Mouse (Mus musculus) stomach, postnatal 0 days (tissue): Measurements from ENCODE around the gene Slc4a2. TPM values are rescaled to one million over a fixed set of nuclear protein-coding genes. Genes with fewer than 3 reads are reported as not detected.
A peak's percentile ranks its signal among the peaks of the same experiment; 100 is the strongest.

Source experiments
- ATAC-seq: fragments of 200-750 bp; cut with Nextera tagmentation; 2 replicates; pipeline ENCODE4 v1.8.0; 2017; ENCODE audit not compliant: low FRiP score, low TSS enrichment
- DNase-seq: peaks from one replicate; pipeline ENCODE4 v3.0.0-alpha.2; 2016; ENCODE audit warnings: low spot score
- H3K27ac ChIP-seq: fragments of 300-500 bp; sonication (generic); replicated peaks from 2 replicates; pipeline ENCODE4 v1.5.1; 2014; ENCODE audit warnings: mild to moderate bottlenecking, control low read depth
- H3K27me3 ChIP-seq: fragments of 300-500 bp; sonication (generic); 2 replicates; pipeline ENCODE4 v1.6.1; 2014; ENCODE audit warnings: low read length; ENCODE audit not compliant: control insufficient read depth, insufficient read depth
- H3K36me3 ChIP-seq: fragments of 300-500 bp; sonication (generic); 2 replicates; pipeline ENCODE4 v1.6.1; 2014; ENCODE audit warnings: low read length, mixed read lengths; ENCODE audit not compliant: control insufficient read depth, insufficient read depth
- H3K4me1 ChIP-seq: fragments of 300-500 bp; sonication (generic); replicated peaks from 2 replicates; pipeline ENCODE4 v1.6.1; 2014; ENCODE audit warnings: antibody characterized with exemption; ENCODE audit not compliant: control insufficient read depth, insufficient read depth
- H3K4me2 ChIP-seq: fragments of 300-500 bp; sonication (generic); replicated peaks from 2 replicates; pipeline ENCODE4 v1.6.1; 2014; ENCODE audit warnings: low read depth, mild to moderate bottlenecking, control low read depth, moderate library complexity
- H3K4me3 ChIP-seq: fragments of 300-500 bp; sonication (generic); 2 replicates; pipeline ENCODE4 v1.5.1; 2014; ENCODE audit warnings: low read depth, low read length, control low read depth
- H3K9ac ChIP-seq: fragments of 300-500 bp; sonication (generic); 2 replicates; pipeline ENCODE4 v1.6.1; 2014; ENCODE audit warnings: mild to moderate bottlenecking, low read length, control low read depth, mixed read lengths
- H3K9me3 ChIP-seq: fragments of 300-500 bp; sonication (generic); 2 replicates; pipeline ENCODE4 v1.6.1; 2016; ENCODE audit warnings: low read length; ENCODE audit not compliant: control insufficient read depth
- CTCF ChIP-seq: IDR thresholded peaks from 2 replicates; pipeline ENCODE4 v1.5.1; 2016; ENCODE audit warnings: antibody characterized with exemption, low read depth, mild to moderate bottlenecking, moderate library complexity
- EP300 ChIP-seq: optimal IDR thresholded peaks from 2 replicates; pipeline ENCODE3; 2016; ENCODE audit warnings: antibody characterized with exemption
- WGBS: fragments of 180-500 bp; shearing (Covaris S2); extraction: QIAGEN DNeasy Blood & Tissue Kit; methylation state at CpG from one replicate; pipeline ENCODE4 v1.1.7; 2014; 5-methylcytosine and 5-hydroxymethylcytosine counted together
- polyA plus RNA-seq: library from polyadenylated mRNA; unstranded; fragments of >200 nt; fragmentation: Nextera tagmentation; extraction: Ambion mirVana; gene quantifications from 2 replicates; pipeline ENCODE4 v1.2.1, GENCODE M21; 2015

Gene Slc4a2
- polyA plus RNA-seq, 1 experiment from 2014 or later, result 34.3 TPM

DNA sequence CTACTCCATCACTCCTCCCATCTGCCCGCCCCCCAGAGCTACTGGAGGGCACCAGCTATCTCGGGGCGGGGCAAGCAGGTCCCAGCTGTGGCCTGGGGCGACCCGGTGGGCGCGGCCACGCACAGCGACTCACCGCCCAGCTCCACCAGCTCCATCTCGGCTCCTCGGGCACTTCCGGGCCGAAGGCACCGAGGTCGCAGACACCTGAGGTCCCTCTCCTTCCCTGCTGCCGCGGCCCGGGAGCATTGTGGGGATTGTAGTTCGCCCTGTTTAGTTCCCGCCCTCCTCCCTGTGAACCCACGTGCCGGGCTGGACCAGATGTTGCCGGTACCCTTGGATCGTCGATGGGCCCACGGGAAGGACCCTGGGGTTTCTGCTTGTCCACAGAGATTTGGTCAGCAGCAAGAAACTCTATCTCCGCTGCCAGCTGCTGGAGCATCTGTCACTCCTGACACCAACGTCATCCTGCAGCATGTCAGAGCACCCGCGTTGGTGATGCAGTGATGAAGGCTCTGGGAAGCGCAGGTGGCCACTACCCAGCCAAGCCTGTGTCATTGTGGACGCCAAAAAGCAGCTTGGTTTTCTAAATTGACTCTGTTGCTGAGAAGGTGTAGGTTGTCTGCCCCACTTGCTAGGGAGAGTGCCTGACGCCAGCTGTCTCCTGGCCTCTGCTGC lies 24.1 kb downstream of the Slc4a2 start, which contains the start of gene Tmub1:
Gene Tmub1 (minus strand): TSS at position 231 of the 675 bp plus-strand sequence.
- Histone ChIP-seq H3K9ac (peak within 1 kb of the TSS; percentile 61), H3K4me3 (peak within 1 kb of the TSS; percentile 55), H3K27ac (no peak within 1 kb of the TSS), H3K36me3 (peaks cover 5% of the 10 kb centered on the region; the same call in 1 of the 2 replicates), H3K4me1 (peaks cover 5% of the 10 kb centered on the region), H3K9me3 (no peaks in the 10 kb centered on the region), H3K4me2 (peak within 1 kb of the TSS; percentile 90), H3K27me3 (no peaks in the 10 kb centered on the region)
- WGBS, result 2% methylated on average over 33 of the region's 34 CpGs
- ATAC-seq (peak; percentile 76), DNase-seq (peak; percentile 88)
- TF ChIP-seq CTCF (no peak), EP300 (no peak)

DNA sequence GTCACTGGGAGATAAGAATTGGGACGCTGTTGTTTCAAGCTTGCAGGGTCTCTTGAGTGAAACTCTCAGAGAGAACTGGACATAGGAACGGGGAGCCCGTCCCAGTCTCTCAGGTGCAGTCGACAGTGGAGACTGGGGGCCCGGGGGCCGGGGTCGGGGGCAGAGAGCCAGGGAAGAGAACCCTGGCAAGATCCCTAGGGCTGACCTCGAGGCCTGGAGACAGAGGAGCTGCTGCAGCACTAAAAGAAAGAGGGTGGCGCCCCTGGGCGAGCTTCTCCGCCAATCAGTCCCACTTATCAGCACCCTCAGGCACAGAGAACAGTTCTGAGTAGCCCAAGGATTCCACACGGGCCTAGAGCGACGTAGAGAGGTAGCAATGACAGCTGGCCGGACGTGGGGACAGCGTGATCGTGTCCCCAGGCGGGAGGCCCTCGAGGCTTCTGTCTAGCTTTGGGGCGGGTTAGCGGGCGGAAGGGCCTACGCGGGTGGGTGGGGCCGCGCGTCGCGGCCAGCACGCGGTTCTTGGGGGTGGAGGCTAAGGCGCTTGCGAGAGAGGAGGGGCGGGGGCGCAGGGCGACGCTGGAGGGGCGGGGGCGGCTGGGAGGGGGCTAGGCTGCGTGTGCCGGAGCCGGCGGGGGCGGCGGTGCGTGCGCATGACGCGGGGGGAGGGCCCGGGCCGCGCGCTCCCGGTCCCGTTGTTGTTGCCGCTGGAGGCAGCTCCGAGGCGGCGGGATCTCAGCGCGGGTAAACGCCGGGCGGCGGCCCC lies 27.8 kb downstream of the Slc4a2 start:
- 3% methylated on average over 51 of the region's 66 CpGs for WGBS
- Histone ChIP-seq H3K9me3 (no peaks in the 10 kb centered on the region), H3K9ac (peak overlapping the region; percentile 85), H3K27me3 (no peaks in the 10 kb centered on the region), H3K4me3 (peak overlapping the region; percentile 79), H3K4me1 (no peaks in the 10 kb centered on the region; the same call in 1 of the 2 replicates), H3K4me2 (peak overlapping the region; percentile 97), H3K36me3 (no peaks in the 10 kb centered on the region), H3K27ac (peak overlapping the region; percentile 92)
- ATAC-seq (peak; percentile 75), DNase-seq (peak; percentile 91)
- TF ChIP-seq CTCF (no peak), EP300 (no peak)

DNA sequence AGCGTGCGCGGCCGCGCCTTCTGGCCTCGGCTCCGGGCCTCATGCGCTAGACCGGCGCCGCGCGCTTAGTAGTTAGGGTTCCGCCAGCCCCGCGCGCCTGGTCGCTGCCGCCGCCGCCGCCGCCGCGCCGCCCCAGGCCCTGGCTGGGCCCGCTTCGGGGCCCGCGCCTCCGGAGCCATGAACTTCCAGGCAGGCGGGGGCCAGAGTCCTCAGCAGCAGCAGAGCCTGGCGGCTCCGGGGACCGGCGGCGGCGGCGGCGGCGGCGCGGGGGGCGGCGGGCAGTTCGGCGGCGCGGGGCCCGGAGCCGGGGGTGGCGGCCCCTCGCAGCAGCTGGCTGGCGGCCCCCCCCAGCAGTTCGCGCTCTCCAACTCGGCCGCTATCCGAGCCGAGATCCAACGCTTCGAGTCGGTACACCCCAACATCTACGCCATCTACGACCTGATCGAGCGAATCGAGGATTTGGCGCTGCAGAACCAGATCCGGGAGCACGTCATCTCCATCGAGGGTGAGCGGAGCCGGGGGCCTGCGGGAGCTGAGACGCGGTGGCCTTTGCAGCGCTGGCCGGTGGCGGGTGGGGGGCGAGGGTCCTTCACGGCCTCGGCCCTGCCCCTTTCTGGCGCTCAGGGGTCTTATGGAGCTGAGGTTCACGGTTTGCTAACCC lies 28.5 kb downstream of the Slc4a2 start, which contains the start of gene Agap3:
Gene Agap3 (plus strand): TSS at position 148 of the 661 bp plus-strand sequence.
- Histone ChIP-seq H3K9ac (peak within 1 kb of the TSS; percentile 85), H3K9me3 (no peaks in the 10 kb centered on the region), H3K27me3 (no peaks in the 10 kb centered on the region), H3K4me3 (peak within 1 kb of the TSS; percentile 79), H3K4me2 (peak within 1 kb of the TSS; percentile 97), H3K4me1 (no peaks in the 10 kb centered on the region; the same call in 1 of the 2 replicates), H3K36me3 (no peaks in the 10 kb centered on the region), H3K27ac (peak within 1 kb of the TSS; percentile 92)
- DNase-seq (peak; percentile 48), ATAC-seq (no peak; the same call in 1 of the 2 replicates)
- WGBS, result under 1% methylated on average over 68 of the region's 85 CpGs
- TF ChIP-seq CTCF (no peak), EP300 (no peak)

DNA sequence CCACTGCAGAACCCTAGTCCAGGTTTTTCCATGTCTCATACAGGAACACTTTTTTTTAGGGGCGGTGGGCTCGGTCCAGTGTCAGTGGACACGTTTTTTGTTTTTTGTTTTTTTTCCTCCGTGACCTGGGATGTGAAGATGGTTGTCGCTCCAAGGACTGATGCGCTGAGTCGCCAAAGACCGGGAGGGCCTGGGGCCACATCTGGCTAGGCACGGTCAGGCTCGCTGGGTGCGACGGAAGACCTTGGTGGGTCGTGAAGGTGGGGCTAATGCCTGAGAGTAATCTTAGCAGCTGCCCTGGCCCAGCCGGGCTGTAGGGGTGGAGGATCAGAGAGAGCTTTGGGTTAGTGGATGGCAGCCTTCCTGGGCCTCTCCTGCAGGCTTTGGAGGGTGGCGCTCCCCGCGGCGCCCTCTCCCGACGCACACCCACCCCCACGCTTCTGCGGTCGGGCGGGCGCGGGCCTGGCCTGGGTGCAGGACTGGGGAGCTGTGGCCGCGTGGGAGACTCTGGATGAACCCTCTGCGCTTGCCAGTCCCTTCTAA lies 29.1 kb downstream of the Slc4a2 start:
- peak overlapping the region; percentile 85 for H3K9ac ChIP-seq
- H3K27me3 ChIP-seq, result no peaks in the 10 kb centered on the region
- WGBS, result under 1% methylated on average over 28 of the region's 29 CpGs
- H3K27ac ChIP-seq, result peak overlapping the region; percentile 92
- no peaks in the 10 kb centered on the region for H3K9me3 ChIP-seq
- H3K4me2 ChIP-seq, result peak overlapping the region; percentile 97
- H3K36me3 ChIP-seq, result no peaks in the 10 kb centered on the region
- H3K4me3 ChIP-seq, result peak overlapping the region; percentile 79
- ATAC-seq (no peak), DNase-seq (no peak)
- H3K4me1 ChIP-seq, result no peaks in the 10 kb centered on the region; the same call in 1 of the 2 replicates
- TF ChIP-seq CTCF (no peak), EP300 (no peak)

DNA sequence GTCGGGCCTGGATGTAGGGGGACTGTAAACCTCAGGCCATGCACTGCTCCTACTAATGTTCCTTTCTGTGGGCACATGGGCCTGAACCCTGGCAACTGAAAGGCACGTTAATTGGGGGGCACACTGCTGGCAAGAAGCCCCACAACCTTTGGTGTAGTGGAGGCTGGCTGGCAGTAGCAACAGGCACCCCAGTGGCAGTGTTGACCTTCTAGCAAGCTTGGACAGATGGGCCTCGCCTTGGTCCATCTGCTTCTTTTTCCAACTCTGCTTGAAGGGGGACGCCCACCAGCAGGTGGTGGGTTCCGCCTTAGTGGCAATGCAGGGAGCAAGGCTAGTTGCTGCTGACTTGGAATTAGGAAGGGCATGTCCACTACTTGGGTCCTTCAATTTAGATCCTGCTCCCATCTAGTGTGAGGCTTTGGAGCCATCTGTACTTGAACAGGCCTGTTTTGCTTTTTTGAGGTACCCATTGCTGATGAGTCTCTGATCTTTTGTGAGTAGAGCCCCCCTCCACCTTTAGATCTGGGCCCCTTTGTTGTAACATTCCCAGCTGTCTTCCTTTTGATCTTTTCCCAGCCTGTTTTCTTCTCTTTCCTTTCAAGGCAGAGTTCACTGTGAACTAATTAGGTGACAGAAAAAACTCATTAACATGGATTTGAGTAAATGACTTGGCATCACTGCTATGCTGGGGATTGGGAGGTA lies 29.8 kb downstream of the Slc4a2 start:
- TF ChIP-seq CTCF (0 out of 2 replicates have a peak, but pooled peaks have one; percentile 3), EP300 (no peak)
- Histone ChIP-seq H3K4me2 (peak overlapping the region; percentile 97), H3K4me1 (no peaks in the 10 kb centered on the region; the same call in 1 of the 2 replicates), H3K4me3 (peak overlapping the region; percentile 79), H3K36me3 (no peaks in the 10 kb centered on the region), H3K27ac (peak overlapping the region; percentile 40; the same call in 1 of the 2 replicates), H3K9ac (peak overlapping the region; percentile 85), H3K27me3 (no peaks in the 10 kb centered on the region), H3K9me3 (no peaks in the 10 kb centered on the region)
- no peak for DNase-seq
- 19% methylated on average over 5 of the region's 5 CpGs for WGBS
- no peak for ATAC-seq
